ENCODE assay signal across 16 mouse cellular contexts in genomic region chr1:181811481-181812223, GRCm38 (mm10). TPM values are rescaled to one million over a fixed set of nuclear protein-coding genes. Genes with fewer than 3 reads are reported as not detected.
DNase-seq lines count a peak whose midpoint lies in the region; ATAC-seq and TF ChIP-seq lines count a peak whose summit lies in the region.
"Had no signal": no experiment of that assay in that cellular context is flagged by ENCODE, and none has a peak within 500 bp of the region (broad histone marks: within the 10 kb centered on the region; RNA-seq: fewer than 3 reads in every experiment).

No protein-coding gene starts in this region.

- no peak for TF ChIP-seq EP300 in stomach, postnatal 0 days (optimal IDR thresholded peaks at IDR 0.05)

- no peak overlapping the region for H3K4me2 ChIP-seq in stomach, postnatal 0 days (replicated peaks; ENCODE audit: low read depth)
- H3K4me2 ChIP-seq: embryonic facial prominence, embryonic 12.5 days; heart, embryonic 11.5 days; midbrain, embryonic 12.5 days had no signal

- TF ChIP-seq POLR2A in brain, embryonic 14.5 days (IDR thresholded peaks at IDR 0.05; ENCODE audit: borderline replicate concordance, extremely low read depth, insufficient read depth, insufficient read length, poor library complexity, severe bottlenecking): no peak

- H3K27ac ChIP-seq in stomach, postnatal 0 days (replicated peaks): no peak overlapping the region
- H3K27ac ChIP-seq: embryonic facial prominence, embryonic 12.5 days; midbrain, embryonic 12.5 days had no signal

- DNase-seq in frontal cortex, postnatal 36 days (ENCODE audit: low spot score in 2 of 2): peak; percentile 20 to 44
- DNase-seq in frontal cortex, postnatal 14 days (ENCODE audit: low spot score in 2 of 2): no peak
- DNase-seq in brain, embryonic 14.5 days (ENCODE audit: low read depth): peak; percentile 51
- DNase-seq in layer of hippocampus, adult 11-12 months (ENCODE audit: low spot score): peak; percentile 63
- DNase-seq in urinary bladder, postnatal 36 days (ENCODE audit: low spot score in 2 of 2): no peak
- DNase-seq in stomach, postnatal 0 days (ENCODE audit: low spot score): no peak
- DNase-seq: adrenal gland, postnatal 36 days; gastrocnemius, postnatal 25 days; heart, postnatal 36 days; kidney, adult 8-10 months; thymus, postnatal 25 days had no signal

- H3K9ac ChIP-seq in stomach, postnatal 0 days (ENCODE audit: low read length): no peak overlapping the region
- H3K9ac ChIP-seq: embryonic facial prominence, embryonic 12.5 days; midbrain, embryonic 12.5 days had no signal

- peak; percentile 20; the same call in 1 of the 2 replicates for ATAC-seq in megakaryocyte, adult 5-6 weeks (ENCODE audit: poor library complexity, severe bottlenecking)
- no peak for ATAC-seq in CD4-positive, CD25-positive, alpha-beta regulatory T cell, adult 4 months
- no peak for ATAC-seq in stomach, postnatal 0 days (ENCODE audit: low FRiP score, low TSS enrichment)

- H3K27me3 ChIP-seq in stomach, postnatal 0 days (ENCODE audit: control insufficient read depth, insufficient read depth, low read length): no peaks in the 10 kb centered on the region
- H3K27me3 ChIP-seq: embryonic facial prominence, embryonic 12.5 days; midbrain, embryonic 12.5 days had no signal

- no peak overlapping the region for H3K4me3 ChIP-seq in stomach, postnatal 0 days (ENCODE audit: low read depth, low read length)
- H3K4me3 ChIP-seq: embryonic facial prominence, embryonic 12.5 days; midbrain, embryonic 12.5 days had no signal

- WGBS in stomach, postnatal 0 days: 83% methylated on average over 18 of the region's 18 CpGs

- TF ChIP-seq CTCF in brain, embryonic 14.5 days (IDR thresholded peaks at IDR 0.05; ENCODE audit: borderline replicate concordance, extremely low read depth, insufficient read depth, insufficient read length): no peak
- no peak for TF ChIP-seq CTCF in stomach, postnatal 0 days (IDR thresholded peaks at IDR 0.05; ENCODE audit: low read depth)

- no peaks in the 10 kb centered on the region for H3K9me3 ChIP-seq in stomach, postnatal 0 days (ENCODE audit: control insufficient read depth, low read length)
- H3K9me3 ChIP-seq: embryonic facial prominence, embryonic 12.5 days; midbrain, embryonic 12.5 days had no signal

- peaks cover 13% of the 10 kb centered on the region for H3K36me3 ChIP-seq in stomach, postnatal 0 days (ENCODE audit: control insufficient read depth, insufficient read depth, low read length)

- no peaks in the 10 kb centered on the region for H3K4me1 ChIP-seq in stomach, postnatal 0 days (replicated peaks; ENCODE audit: control insufficient read depth, insufficient read depth)
- H3K4me1 ChIP-seq: embryonic facial prominence, embryonic 12.5 days; midbrain, embryonic 12.5 days had no signal

RNA-seq across cellular contexts. Expression of gene Lbr, which starts 31.2 kb away (rescaled TPM):
- 24.0 and 31.2 TPM in 2 replicates for polyA plus RNA-seq in brain, embryonic 14.5 days (2012; rRNA removed)
- total RNA-seq in megakaryocyte, adult 5-6 weeks (2015): 457 and 500 TPM in 2 replicates
- total RNA-seq in megakaryocyte, adult 5-6 weeks (2017): 415 and 440 TPM in 2 replicates
- 100 to 1,000 TPM; 319 to 341 TPM for polyA plus RNA-seq in CD4-positive, CD25-positive, alpha-beta regulatory T cell, adult 4 months (2017; shearing (Covaris generic))
- polyA plus RNA-seq in stomach, postnatal 0 days (2015; fragmentation: Nextera tagmentation; extraction: Ambion mirVana): 46.8 and 49.8 TPM in 2 replicates

Comparison
In these comparisons a context has a peak if more than half of its experiments do, and no peak if none do; other contexts are left out.
1. DNase-seq: peak in frontal cortex, postnatal 36 days (2 of 2), brain, embryonic 14.5 days (single experiment) and layer of hippocampus, adult 11-12 months (single experiment); none in frontal cortex, postnatal 14 days (0 of 2), urinary bladder, postnatal 36 days (0 of 2) and stomach, postnatal 0 days (single experiment).